Mouse (Mus musculus): Measurements from ENCODE around the gene Apol6.

- TF ChIP-seq CTCF (IDR thresholded peaks at IDR 0.05; ENCODE audit: extremely low read depth, insufficient read depth, low read length): no peak
- no peak for TF ChIP-seq POLR2A (IDR thresholded peaks at IDR 0.05; ENCODE audit: extremely low read depth, insufficient read depth, low read length)
Measured at GRCm38 (mm10) chr15:77090531-77090930, 46.0 kb downstream of the Apol6 start.

All from cortical plate, adult 2 months (tissue).